Mouse (Mus musculus) lung, adult 2 months (tissue): ENCODE measurements around the gene Bhmt2. TPM values are rescaled to one million over a fixed set of nuclear protein-coding genes. Genes with fewer than 3 reads are reported as not detected.

Experiments
- DNase-seq: peaks from one replicate; pipeline ENCODE4 v3.0.0; 2022
- H3K4me1 ChIP-seq: fragments of 200-500 bp; 2 replicates; pipeline ENCODE4 v1.6.1; 2011; ENCODE audit warnings: low read length; ENCODE audit not compliant: control insufficient read depth, insufficient read depth
- H3K4me3 ChIP-seq: fragments of 200-500 bp; replicated peaks from 2 replicates; pipeline ENCODE3; 2011; ENCODE audit warnings: low read depth, mild to moderate bottlenecking, control low read depth, low read length; ENCODE audit errors: extremely low read depth
- CTCF ChIP-seq: fragments of 200-500 bp; IDR thresholded peaks from 2 replicates; pipeline ENCODE4 v1.5.1; 2011; ENCODE audit warnings: mild to moderate bottlenecking, low read length, control low read depth; ENCODE audit not compliant: insufficient read depth
- POLR2A ChIP-seq: fragments of 200-500 bp; IDR thresholded peaks from 2 replicates; pipeline ENCODE4 v1.6.1; 2011; ENCODE audit warnings: low read depth, mild to moderate bottlenecking, control low read depth, low read length, borderline replicate concordance; ENCODE audit errors: extremely low read depth
- WGBS: fragments of 180-500 bp; shearing (Covaris S2); methylation state at CpG from one replicate; pipeline ENCODE4 v1.1.7; 2018; 5-methylcytosine and 5-hydroxymethylcytosine counted together
- polyA plus RNA-seq: library from polyadenylated mRNA; depleted of rRNA; stranded (reverse); fragments of >200 nt; gene quantifications from 2 replicates; pipeline ENCODE4 v1.2.3, GENCODE M21; 2012; rRNA removed

The Bhmt2 gene
- 0.07 TPM in 1 of 2 replicates, not detected in the other for polyA plus RNA-seq

DNA sequence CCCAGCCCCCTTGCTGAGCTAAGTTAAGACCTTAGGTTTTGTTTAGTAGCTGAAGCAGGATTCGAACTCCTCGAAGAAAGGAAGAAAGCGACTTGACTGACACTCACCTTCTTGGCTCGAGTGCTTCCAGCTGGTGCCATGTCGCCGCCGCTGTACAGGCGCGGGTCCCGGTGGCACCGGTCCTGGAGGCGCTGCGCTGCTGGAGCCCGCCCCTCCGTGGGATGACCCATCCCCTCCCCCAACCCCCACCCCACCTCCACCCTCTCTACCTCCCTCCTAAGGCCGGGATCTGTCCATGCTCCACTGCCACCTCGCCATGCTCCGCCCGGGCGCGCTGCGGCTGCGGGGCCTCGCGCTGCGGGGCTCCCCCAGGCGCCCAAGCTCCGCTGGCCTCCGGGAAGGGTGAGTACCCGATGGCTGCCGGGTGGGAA, at the start of gene Bhmt2, which contains the start of gene Dmgdh:
Gene Bhmt2, minus strand, starts transcription at position 172 of the 431 bp plus-strand sequence.
Gene Dmgdh, plus strand, starts transcription at position 303 of the 431 bp plus-strand sequence.
- Histone ChIP-seq H3K4me1 (no peaks in the 10 kb centered on the region), H3K4me3 (no peak within 1 kb of the TSS)
- DNase-seq = no peak
- 12% methylated on average over 30 of the region's 31 CpGs for WGBS
- no peak for TF ChIP-seq POLR2A
- no peak for TF ChIP-seq CTCF

DNA sequence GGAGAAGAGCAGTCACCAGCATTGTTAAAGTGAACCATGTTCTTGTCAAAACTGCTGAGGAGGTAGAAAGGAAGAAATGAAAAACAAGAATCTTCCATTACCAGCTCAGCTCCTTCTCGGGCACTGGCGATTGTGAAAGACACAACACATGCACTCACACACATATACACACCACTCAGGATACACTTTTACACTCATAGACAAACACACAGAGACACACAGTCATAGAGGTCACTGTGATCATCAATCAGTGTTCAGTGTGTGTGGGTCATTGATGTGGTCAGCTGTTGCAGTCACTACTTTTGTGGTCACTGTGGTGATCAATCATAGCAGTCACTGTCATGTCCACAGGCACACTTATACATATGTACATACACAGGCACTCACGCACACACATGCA, 49.4 kb upstream of the Bhmt2 start:
- TF ChIP-seq POLR2A (no peak), CTCF (no peak)
- 83% methylated on average over 3 of the region's 3 CpGs for whole genome bisulfite sequencing
- no peak for DNase-seq
- Histone ChIP-seq H3K4me3 (no peak overlapping the region), H3K4me1 (no peaks in the 10 kb centered on the region; the same call in 1 of the 2 replicates)

DNA sequence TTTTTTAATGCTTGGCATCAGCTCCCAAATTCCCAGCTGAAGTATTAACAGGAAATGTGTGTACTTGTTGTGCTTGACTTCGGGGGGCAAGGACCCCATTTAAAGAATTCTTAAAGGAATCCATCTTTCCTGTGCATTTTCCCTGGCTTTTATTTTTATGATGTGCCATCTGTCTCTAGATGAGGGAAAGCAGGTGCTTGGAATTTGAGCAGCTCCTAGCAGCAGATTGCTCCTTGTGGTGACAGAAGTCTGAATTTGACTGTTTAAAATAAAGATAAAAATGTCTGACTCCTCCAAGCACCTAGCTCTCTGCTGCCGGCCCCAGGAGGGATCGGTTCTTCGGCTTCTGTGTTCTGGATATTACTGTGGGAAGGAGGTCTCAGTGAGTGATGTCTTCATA, 47.8 kb upstream of the Bhmt2 start:
- no peak for TF ChIP-seq CTCF
- no peak for TF ChIP-seq POLR2A
- Histone ChIP-seq H3K4me3 (no peak overlapping the region), H3K4me1 (no peaks in the 10 kb centered on the region; the same call in 1 of the 2 replicates)
- WGBS = 73% methylated on average over 4 of the region's 4 CpGs
- DNase-seq = no peak

DNA sequence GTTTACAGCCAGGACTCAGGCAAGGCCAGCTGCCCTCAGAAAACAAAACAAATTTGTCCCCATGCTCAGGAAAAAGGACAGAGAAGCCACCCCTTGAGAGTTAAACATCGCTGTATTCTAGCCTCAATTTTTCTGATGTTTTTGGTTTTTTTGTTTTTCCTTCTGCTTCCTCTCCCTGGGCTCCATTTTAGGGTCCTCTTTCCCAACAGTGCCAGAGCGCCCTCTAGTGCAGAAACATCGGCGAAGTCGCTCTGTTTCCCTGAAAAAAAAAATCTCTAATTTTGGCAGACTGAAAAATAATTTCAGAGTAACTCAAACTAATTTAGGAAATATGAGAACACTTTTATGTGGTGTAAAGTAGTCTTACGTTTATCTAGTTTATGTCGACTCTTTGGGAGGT, 44.8 kb upstream of the Bhmt2 start:
- TF ChIP-seq POLR2A (no peak), CTCF (peak; percentile 58)
- peak; percentile 21 for DNase-seq
- WGBS = 3% methylated on average over 7 of the region's 7 CpGs
- Histone ChIP-seq H3K4me1 (no peaks in the 10 kb centered on the region; the same call in 1 of the 2 replicates), H3K4me3 (no peak overlapping the region)

DNA sequence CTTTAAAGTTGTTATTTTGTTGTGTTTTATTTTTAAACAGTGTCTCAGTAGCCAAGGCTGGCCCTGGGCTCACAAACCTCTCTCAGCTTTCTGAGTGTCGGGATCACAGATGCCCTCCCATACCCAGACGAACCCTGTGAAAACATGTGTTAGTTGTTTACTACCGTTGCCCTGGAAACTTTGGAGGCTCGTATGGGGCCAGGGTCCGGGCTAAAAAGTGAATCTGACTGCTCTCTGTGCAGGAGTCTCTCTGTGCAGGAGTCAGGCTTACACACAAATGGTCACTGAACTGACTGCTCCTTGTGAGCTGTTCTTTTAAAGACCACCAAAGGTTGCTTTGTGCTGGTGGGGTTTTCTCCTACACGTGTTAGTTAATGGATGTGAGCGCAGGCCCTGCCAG, 43.0 kb upstream of the Bhmt2 start:
- Histone ChIP-seq H3K4me3 (no peak overlapping the region), H3K4me1 (no peaks in the 10 kb centered on the region)
- no peak for TF ChIP-seq POLR2A
- 65% methylated on average over 7 of the region's 7 CpGs for WGBS
- DNase-seq = no peak

DNA sequence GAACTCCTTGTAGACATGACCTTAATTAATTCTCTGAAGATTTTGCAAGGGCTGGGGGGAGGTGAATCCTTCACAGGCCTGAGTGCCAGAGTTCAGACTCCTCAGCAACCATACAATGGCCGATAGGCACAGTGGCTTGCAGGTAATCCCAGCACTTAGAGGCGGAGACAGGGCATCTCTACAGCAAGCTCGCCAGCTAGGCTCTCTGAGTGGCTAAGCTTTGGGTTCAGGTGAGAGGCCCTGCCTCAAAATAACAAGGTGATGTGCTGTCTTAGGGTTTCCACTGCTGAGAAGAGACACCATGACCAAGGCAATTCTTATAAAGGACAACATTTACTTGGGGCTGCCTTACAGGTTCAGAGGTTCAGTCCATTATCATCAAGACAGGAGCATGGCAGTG, 39.7 kb upstream of the Bhmt2 start:
- TF ChIP-seq CTCF (no peak), POLR2A (no peak)
- Histone ChIP-seq H3K4me3 (no peak overlapping the region), H3K4me1 (no peaks in the 10 kb centered on the region)
- 90% methylated on average over 3 of the region's 3 CpGs for WGBS
- DNase-seq = no peak

DNA sequence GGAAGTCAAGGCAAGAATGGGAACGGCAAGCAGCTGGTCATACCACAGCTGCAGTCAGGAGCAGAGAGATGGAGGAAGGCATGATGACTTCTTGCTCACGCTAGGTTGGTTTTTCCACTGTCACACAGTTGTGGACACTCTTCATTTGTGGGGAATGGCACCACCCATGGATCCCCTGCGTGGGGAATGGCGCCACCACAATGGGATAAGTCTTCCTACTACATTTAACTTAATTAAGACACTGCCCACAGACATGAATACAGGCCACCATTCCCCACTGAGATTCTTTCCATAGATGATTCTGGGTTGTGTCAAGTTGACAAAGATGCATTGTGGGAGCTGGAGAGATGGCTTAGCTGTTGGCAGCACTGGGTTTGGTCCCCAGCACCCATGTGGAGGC, 38.3 kb upstream of the Bhmt2 start:
- TF ChIP-seq POLR2A = no peak
- H3K4me3 ChIP-seq = no peak overlapping the region
- 92% methylated on average over 4 of the region's 4 CpGs for WGBS
- H3K4me1 ChIP-seq = no peaks in the 10 kb centered on the region
- no peak for DNase-seq

DNA sequence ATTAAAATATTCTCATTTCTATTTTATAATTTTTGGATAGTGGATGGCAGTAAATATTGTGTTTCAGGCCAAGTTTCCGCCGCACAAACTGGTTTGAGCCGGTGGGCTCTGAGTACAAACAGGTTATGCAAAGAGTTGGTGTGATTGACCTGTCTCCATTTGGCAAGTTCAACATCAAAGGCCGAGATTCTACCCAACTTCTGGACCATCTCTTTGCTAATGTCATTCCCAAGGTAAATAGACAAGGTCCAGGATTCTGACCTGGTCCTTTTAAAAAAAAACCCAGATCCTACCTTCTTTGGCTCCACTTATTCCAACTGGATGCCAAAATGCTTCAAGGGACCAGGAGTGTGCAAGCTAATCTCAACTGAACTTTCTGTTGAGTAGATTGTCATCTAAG, 37.1 kb upstream of the Bhmt2 start:
- Histone ChIP-seq H3K4me3 (no peak overlapping the region), H3K4me1 (no peaks in the 10 kb centered on the region)
- WGBS = 88% methylated on average over 4 of the region's 4 CpGs
- TF ChIP-seq CTCF (no peak), POLR2A (no peak)
- no peak for DNase-seq

DNA sequence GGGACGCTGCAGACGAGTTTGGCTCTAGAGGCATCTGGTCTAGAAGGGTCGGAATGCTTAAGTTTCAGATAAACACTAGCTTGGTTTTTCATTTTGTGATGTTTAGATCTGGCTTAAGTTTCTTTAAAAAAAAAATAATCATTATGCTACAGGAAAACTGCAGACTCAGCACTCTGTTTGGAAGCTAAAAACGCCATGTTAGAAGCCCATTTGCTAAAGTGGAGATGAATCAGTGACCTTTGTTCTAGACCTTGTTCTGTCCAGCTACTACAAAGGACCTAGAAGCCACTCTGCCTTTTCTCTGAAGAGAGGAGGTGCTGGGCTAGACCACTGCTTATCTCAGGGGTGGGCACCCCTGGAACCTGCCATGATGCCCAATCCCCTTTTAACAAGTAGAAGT, 36.2 kb upstream of the Bhmt2 start:
- no peaks in the 10 kb centered on the region for H3K4me1 ChIP-seq
- TF ChIP-seq CTCF = no peak
- no peak for TF ChIP-seq POLR2A
- WGBS = 87% methylated on average over 4 of the region's 4 CpGs
- no peak overlapping the region for H3K4me3 ChIP-seq
- DNase-seq = no peak

DNA sequence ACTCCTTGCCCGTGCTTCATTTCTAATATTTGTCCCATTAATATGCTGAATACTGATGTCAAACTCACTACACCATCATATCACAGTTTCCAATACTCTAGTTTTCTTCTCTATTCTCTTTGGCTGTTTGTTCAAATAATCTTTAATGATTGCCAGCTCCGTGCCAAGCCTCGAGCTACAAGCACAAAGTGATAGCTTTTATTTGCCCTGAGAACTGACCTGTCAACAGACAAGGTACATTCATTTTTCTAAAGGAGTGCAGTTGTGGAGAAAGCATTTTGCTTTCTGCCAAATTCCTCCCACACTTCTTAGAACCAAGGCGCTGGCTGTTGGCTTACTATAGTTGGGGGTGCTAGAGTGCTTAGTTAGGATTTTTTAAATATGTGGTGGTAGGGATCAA, 33.2 kb upstream of the Bhmt2 start:
- 58% methylated on average over 4 of the region's 4 CpGs for WGBS

More for the DNA sequence above, 33.2 kb upstream of the Bhmt2 start:
- no peak for DNase-seq
- Histone ChIP-seq H3K4me3 (no peak overlapping the region), H3K4me1 (no peaks in the 10 kb centered on the region)
- no peak for TF ChIP-seq POLR2A
- no peak for TF ChIP-seq CTCF
